Mouse (Mus musculus) heart, postnatal 0 days (tissue): ENCODE measurements around the gene Kyat3. TPM values are rescaled to one million over a fixed set of nuclear protein-coding genes. Genes with fewer than 3 reads are reported as not detected.
A peak's percentile ranks its signal among the peaks of the same experiment; 100 is the strongest.

Experiments
- ATAC-seq: fragments of 200-750 bp; cut with Nextera tagmentation; 2 replicates; pipeline ENCODE4 v1.8.0; 2017; ENCODE audit warnings: low read depth, moderate number of reproducible peaks, moderate library complexity; ENCODE audit not compliant: insufficient read depth
- DNase-seq: peaks from one replicate; pipeline ENCODE4 v3.0.0-alpha.2; 2016; ENCODE audit warnings: low spot score
- H3K27ac ChIP-seq: fragments of 300-500 bp; sonication (generic); 2 replicates; pipeline ENCODE4 v1.5.1; 2014; ENCODE audit warnings: low read depth, mild to moderate bottlenecking
- H3K27me3 ChIP-seq: fragments of 300-500 bp; sonication (generic); 2 replicates; pipeline ENCODE4 v1.6.1; 2014; ENCODE audit warnings: low read length, mixed read lengths; ENCODE audit not compliant: control insufficient read depth, insufficient read depth
- H3K36me3 ChIP-seq: fragments of 300-500 bp; sonication (generic); replicated peaks from 2 replicates; pipeline ENCODE4 v1.6.1; 2014; ENCODE audit warnings: low read length, mixed read lengths; ENCODE audit not compliant: control insufficient read depth, insufficient read depth
- H3K4me1 ChIP-seq: fragments of 300-500 bp; sonication (generic); 2 replicates; pipeline ENCODE4 v1.6.1; 2014; ENCODE audit warnings: antibody characterized with exemption; ENCODE audit not compliant: control insufficient read depth, insufficient read depth
- H3K4me2 ChIP-seq: fragments of 300-500 bp; sonication (generic); 2 replicates; pipeline ENCODE4 v1.6.1; 2014; ENCODE audit warnings: low read depth, mild to moderate bottlenecking, low read length, moderate library complexity
- H3K4me3 ChIP-seq: fragments of 300-500 bp; sonication (generic); 2 replicates; pipeline ENCODE4 v1.5.1; 2014; ENCODE audit warnings: low read depth, low read length
- H3K9ac ChIP-seq: fragments of 300-500 bp; sonication (generic); replicated peaks from 2 replicates; pipeline ENCODE4 v1.6.1; 2014; ENCODE audit warnings: low read depth, low read length, mixed read lengths
- H3K9me3 ChIP-seq: fragments of 300-500 bp; sonication (generic); replicated peaks from 2 replicates; pipeline ENCODE4 v1.6.1; 2016; ENCODE audit warnings: low read length; ENCODE audit not compliant: control insufficient read depth
- CTCF ChIP-seq: IDR thresholded peaks from 2 replicates; pipeline ENCODE4 v1.5.1; 2016; ENCODE audit warnings: antibody characterized with exemption, control low read depth, low read depth
- EP300 ChIP-seq: IDR thresholded peaks from 2 replicates; pipeline ENCODE4 v1.6.1; 2016; ENCODE audit warnings: antibody characterized with exemption, low read depth
- WGBS: fragments of 180-500 bp; shearing (Covaris S2); extraction: QIAGEN DNeasy Blood & Tissue Kit; methylation state at CpG from one replicate; pipeline ENCODE4 v1.1.7; 2014; 5-methylcytosine and 5-hydroxymethylcytosine counted together
- polyA plus RNA-seq: library from polyadenylated mRNA; unstranded; fragments of >200 nt; fragmentation: Nextera tagmentation; extraction: Ambion mirVana; gene quantifications from 2 replicates; pipeline ENCODE4 v1.2.1, GENCODE M21; 2015
- total RNA-seq: library from RNA; depleted of rRNA; stranded (reverse); fragments of >200 nt; gene quantifications from 2 replicates; pipeline ENCODE4 v1.2.3, GENCODE M21; 2014; ENCODE audit warnings: low replicate concordance

The Kyat3 gene
- total and polyA plus RNA-seq, 2 experiments from 2014 or later, result 12.8 to 19.5 TPM

GRCm38 (mm10) chr3:142755132-142755867 lies 54.4 kb downstream of the Kyat3 start:
- TF ChIP-seq EP300 (no peak), CTCF (no peak)
- ATAC-seq (no peak), DNase-seq (no peak)
- no peak overlapping the region for H3K9ac ChIP-seq
- H3K4me3 ChIP-seq, result no peak overlapping the region
- H3K4me1 ChIP-seq, result peaks cover 3% of the 10 kb centered on the region; the same call in 1 of the 2 replicates
- no peaks in the 10 kb centered on the region for H3K36me3 ChIP-seq
- H3K9me3 ChIP-seq, result no peaks in the 10 kb centered on the region
- H3K4me2 ChIP-seq, result peak overlapping the region; percentile 36; the same call in 1 of the 2 replicates
- H3K27ac ChIP-seq, result no peak overlapping the region
- no peaks in the 10 kb centered on the region for H3K27me3 ChIP-seq
- WGBS, result 62% methylated on average over 18 of the region's 18 CpGs

GRCm38 (mm10) chr3:142757841-142758240 lies 57.0 kb downstream of the Kyat3 start:
- DNase-seq (peak; percentile 58), ATAC-seq (peak; percentile 79)
- 16% methylated on average over 12 of the region's 12 CpGs for WGBS
- Histone ChIP-seq H3K4me1 (peaks cover 3% of the 10 kb centered on the region; the same call in 1 of the 2 replicates), H3K27ac (no peak overlapping the region), H3K36me3 (no peaks in the 10 kb centered on the region), H3K4me2 (peak overlapping the region; percentile 47), H3K27me3 (no peaks in the 10 kb centered on the region), H3K4me3 (0 out of 2 replicates have a peak overlapping the region, but pooled peaks have one; percentile 9), H3K9ac (no peak overlapping the region; the same call in 1 of the 2 replicates), H3K9me3 (no peaks in the 10 kb centered on the region)
- TF ChIP-seq EP300 (peak; percentile 97), CTCF (no peak)

GRCm38 (mm10) chr3:142758593-142758992 lies 57.7 kb downstream of the Kyat3 start:
- no peaks in the 10 kb centered on the region for H3K27me3 ChIP-seq
- DNase-seq (no peak), ATAC-seq (no peak)
- no peak overlapping the region for H3K27ac ChIP-seq
- no peaks in the 10 kb centered on the region for H3K36me3 ChIP-seq
- H3K9ac ChIP-seq, result no peak overlapping the region
- H3K4me2 ChIP-seq, result no peak overlapping the region
- no peak for TF ChIP-seq CTCF
- no peak for TF ChIP-seq EP300
- no peaks in the 10 kb centered on the region for H3K9me3 ChIP-seq
- H3K4me1 ChIP-seq, result peaks cover 3% of the 10 kb centered on the region; the same call in 1 of the 2 replicates
- no peak overlapping the region for H3K4me3 ChIP-seq
- WGBS, result 69% methylated on average over 7 of the region's 7 CpGs

- no peak for ATAC-seq
- no peak for DNase-seq
- H3K36me3 ChIP-seq, result no peaks in the 10 kb centered on the region
- TF ChIP-seq CTCF, result no peak
- TF ChIP-seq EP300, result no peak
- no peak overlapping the region for H3K27ac ChIP-seq
- no peak overlapping the region for H3K4me2 ChIP-seq
- no peaks in the 10 kb centered on the region for H3K9me3 ChIP-seq
- H3K9ac ChIP-seq, result no peak overlapping the region
- H3K4me3 ChIP-seq, result no peak overlapping the region
- peaks cover 9% of the 10 kb centered on the region for H3K4me1 ChIP-seq
- 75% methylated on average over 6 of the region's 6 CpGs for WGBS
- no peaks in the 10 kb centered on the region for H3K27me3 ChIP-seq
Measured at GRCm38 (mm10) chr3:142760356-142760755, 59.5 kb downstream of the Kyat3 start.

- H3K27ac ChIP-seq, result peak within 1 kb of the TSS; percentile 83
- H3K4me3 ChIP-seq, result peak within 1 kb of the TSS; percentile 85
- peaks cover 31% of the 10 kb centered on the region for H3K4me1 ChIP-seq
- ATAC-seq, result peak; percentile 100
- H3K9me3 ChIP-seq, result no peaks in the 10 kb centered on the region
- TF ChIP-seq EP300 (peak; percentile 67; the same call in 1 of the 2 replicates), CTCF (no peak)
- H3K36me3 ChIP-seq, result no peaks in the 10 kb centered on the region
- peak within 1 kb of the TSS; percentile 90 for H3K4me2 ChIP-seq
- H3K9ac ChIP-seq, result peak within 1 kb of the TSS; percentile 83
- H3K27me3 ChIP-seq, result no peaks in the 10 kb centered on the region
- DNase-seq, result peak; percentile 93
- under 1% methylated on average over 64 of the region's 64 CpGs for WGBS
Measured at GRCm38 (mm10) chr3:142764995-142765777, 64.3 kb downstream of the Kyat3 start, which contains the start of gene Gtf2b. TSS of gene Gtf2b (plus strand) at chr3:142765045.
